Mouse (Mus musculus) thymus, postnatal 0 days (tissue): ENCODE measurements around the gene Fam69b. TPM values are rescaled to one million over a fixed set of nuclear protein-coding genes. Genes with fewer than 3 reads are reported as not detected.

ENCODE experiments used
- DNase-seq: peaks from one replicate; pipeline ENCODE4 v3.0.0-alpha.2; 2015; ENCODE audit warnings: low spot score
- polyA plus RNA-seq: library from polyadenylated mRNA; unstranded; fragments of >200 nt; fragmentation: Nextera tagmentation; extraction: Ambion mirVana; gene quantifications from 2 replicates; pipeline ENCODE4 v1.2.1, GENCODE M21; 2015

The Fam69b gene
- polyA plus RNA-seq, 1 experiment from 2014 or later: 12.2 TPM

- no peak for DNase-seq
Observed at GRCm38 (mm10) chr2:26597810-26598209, 30.4 kb upstream of the Fam69b start.

GRCm38 (mm10) chr2:26598462-26598861, 29.8 kb upstream of the Fam69b start:
- DNase-seq: no peak

GRCm38 (mm10) chr2:26599965-26600364, 28.3 kb upstream of the Fam69b start:
- no peak for DNase-seq

GRCm38 (mm10) chr2:26600664-26601063, 27.6 kb upstream of the Fam69b start:
- DNase-seq: no peak

- no peak for DNase-seq
Observed at GRCm38 (mm10) chr2:26601595-26601994, 26.7 kb upstream of the Fam69b start.

- no peak for DNase-seq
Observed at GRCm38 (mm10) chr2:26602631-26603030, 25.6 kb upstream of the Fam69b start.

GRCm38 (mm10) chr2:26603159-26603558, 25.1 kb upstream of the Fam69b start:
- DNase-seq: no peak

GRCm38 (mm10) chr2:26603720-26604671, 24.3 kb upstream of the Fam69b start, which contains the start of gene Agpat2:
TSS of gene Agpat2 (minus strand) at chr2:26604417.
- peak; percentile 86 for DNase-seq

- DNase-seq: no peak
Observed at GRCm38 (mm10) chr2:26605331-26605730, 22.9 kb upstream of the Fam69b start.

GRCm38 (mm10) chr2:26606579-26606978, 21.7 kb upstream of the Fam69b start:
- DNase-seq: no peak

- no peak for DNase-seq
Observed at GRCm38 (mm10) chr2:26607056-26607910, 21.0 kb upstream of the Fam69b start.

- DNase-seq: no peak
Observed at GRCm38 (mm10) chr2:26608781-26609180, 19.5 kb upstream of the Fam69b start.

- DNase-seq: no peak
Observed at GRCm38 (mm10) chr2:26609261-26609661, 19.0 kb upstream of the Fam69b start.

- DNase-seq: no peak
Observed at GRCm38 (mm10) chr2:26610526-26610925, 17.7 kb upstream of the Fam69b start.

- no peak for DNase-seq
Observed at GRCm38 (mm10) chr2:26611054-26611453, 17.2 kb upstream of the Fam69b start.

- no peak for DNase-seq
Observed at GRCm38 (mm10) chr2:26611896-26612295, 16.4 kb upstream of the Fam69b start.

GRCm38 (mm10) chr2:26614903-26615302, 13.4 kb upstream of the Fam69b start:
- no peak for DNase-seq

- DNase-seq: no peak
Observed at GRCm38 (mm10) chr2:26615459-26616124, 12.7 kb upstream of the Fam69b start.

GRCm38 (mm10) chr2:26617331-26617730, 10.9 kb upstream of the Fam69b start:
- no peak for DNase-seq

- DNase-seq: no peak
Observed at GRCm38 (mm10) chr2:26617928-26618327, 10.3 kb upstream of the Fam69b start.

GRCm38 (mm10) chr2:26621246-26621645, 7.0 kb upstream of the Fam69b start:
- no peak for DNase-seq
